Mouse (Mus musculus): ENCODE measurements around the gene Ubap2l.

Gene Ubap2l

GRCm38 (mm10) chr3:90052351-90053241, at the start of gene Ubap2l:
Gene Ubap2l, minus strand, starts transcription at chr3:90052628.
- DNase-seq (ENCODE audit: low read depth, low spot score): peak; percentile 100

- peak; percentile 35 for DNase-seq (ENCODE audit: low read depth, low spot score)
Measured at GRCm38 (mm10) chr3:90101673-90102072, 49.2 kb upstream of the Ubap2l start.

GRCm38 (mm10) chr3:90101010-90101409, 48.6 kb upstream of the Ubap2l start:
- no peak for DNase-seq (ENCODE audit: low read depth, low spot score)

GRCm38 (mm10) chr3:90097928-90098327, 45.5 kb upstream of the Ubap2l start:
- no peak for DNase-seq (ENCODE audit: low read depth, low spot score)

- no peak for DNase-seq (ENCODE audit: low read depth, low spot score)
Measured at GRCm38 (mm10) chr3:90094453-90094852, 42.0 kb upstream of the Ubap2l start.

- DNase-seq (ENCODE audit: low read depth, low spot score): no peak
Measured at GRCm38 (mm10) chr3:90090892-90091291, 38.5 kb upstream of the Ubap2l start.

- no peak for DNase-seq (ENCODE audit: low read depth, low spot score)
Measured at GRCm38 (mm10) chr3:90088617-90089016, 36.2 kb upstream of the Ubap2l start.

- peak; percentile 40 for DNase-seq (ENCODE audit: low read depth, low spot score)
Measured at GRCm38 (mm10) chr3:90086068-90086467, 33.6 kb upstream of the Ubap2l start.

- DNase-seq (ENCODE audit: low read depth, low spot score): no peak
Measured at GRCm38 (mm10) chr3:90085281-90085680, 32.9 kb upstream of the Ubap2l start.

GRCm38 (mm10) chr3:90084790-90085189, 32.4 kb upstream of the Ubap2l start:
- no peak for DNase-seq (ENCODE audit: low read depth, low spot score)

- DNase-seq (ENCODE audit: low read depth, low spot score): no peak
Measured at GRCm38 (mm10) chr3:90083698-90084324, 31.4 kb upstream of the Ubap2l start.

GRCm38 (mm10) chr3:90083034-90083433, 30.6 kb upstream of the Ubap2l start:
- DNase-seq (ENCODE audit: low read depth, low spot score): peak; percentile 38

GRCm38 (mm10) chr3:90081365-90082240, 29.2 kb upstream of the Ubap2l start:
- peak; percentile 67 for DNase-seq (ENCODE audit: low read depth, low spot score)

- DNase-seq (ENCODE audit: low read depth, low spot score): no peak
Measured at GRCm38 (mm10) chr3:90080498-90080863, 28.1 kb upstream of the Ubap2l start.

GRCm38 (mm10) chr3:90079763-90080497, 27.5 kb upstream of the Ubap2l start:
- peak; percentile 95 for DNase-seq (ENCODE audit: low read depth, low spot score)

GRCm38 (mm10) chr3:90079133-90079762, 26.8 kb upstream of the Ubap2l start:
- peak; percentile 96 for DNase-seq (ENCODE audit: low read depth, low spot score)

- no peak for DNase-seq (ENCODE audit: low read depth, low spot score)
Measured at GRCm38 (mm10) chr3:90078224-90078623, 25.8 kb upstream of the Ubap2l start.

- DNase-seq (ENCODE audit: low read depth, low spot score): peak; percentile 85
Measured at GRCm38 (mm10) chr3:90076921-90077716, 24.7 kb upstream of the Ubap2l start.

GRCm38 (mm10) chr3:90072294-90072693, 19.9 kb upstream of the Ubap2l start, which contains the start of gene Tpm3:
Gene Tpm3, plus strand, starts transcription at chr3:90072649.
- no peak for DNase-seq (ENCODE audit: low read depth, low spot score)

- DNase-seq (ENCODE audit: low read depth, low spot score): no peak
Measured at GRCm38 (mm10) chr3:90069688-90070087, 17.3 kb upstream of the Ubap2l start.
